Mouse (Mus musculus): ENCODE measurements around the gene Egfl7. TPM values are rescaled to one million over a fixed set of nuclear protein-coding genes. Genes with fewer than 3 reads are reported as not detected.

The Egfl7 gene
- total RNA-seq, 2 experiments from 2014 or later, result 42.3 to 67.2 TPM

DNA sequence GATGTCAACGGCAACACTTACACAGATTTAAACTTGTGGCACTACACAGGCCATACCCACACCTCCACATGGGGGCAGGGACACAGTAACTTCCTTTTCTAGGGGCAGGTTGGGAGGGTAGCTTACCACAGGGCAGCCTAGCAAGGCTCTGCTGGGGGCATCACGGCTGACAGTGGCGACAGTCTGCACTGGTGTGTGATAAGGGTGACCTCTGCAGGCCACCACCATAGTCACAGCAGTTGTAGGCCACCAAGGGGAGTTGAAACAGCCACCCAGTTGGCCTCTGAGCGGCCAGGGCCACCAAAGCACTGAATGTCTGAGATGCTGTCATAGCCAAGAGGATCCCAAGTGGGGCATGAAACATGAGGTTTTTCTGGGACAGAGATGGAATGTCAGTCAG lies 13.6 kb upstream of the Egfl7 start:
- DNase-seq, result peak; percentile 57

DNA sequence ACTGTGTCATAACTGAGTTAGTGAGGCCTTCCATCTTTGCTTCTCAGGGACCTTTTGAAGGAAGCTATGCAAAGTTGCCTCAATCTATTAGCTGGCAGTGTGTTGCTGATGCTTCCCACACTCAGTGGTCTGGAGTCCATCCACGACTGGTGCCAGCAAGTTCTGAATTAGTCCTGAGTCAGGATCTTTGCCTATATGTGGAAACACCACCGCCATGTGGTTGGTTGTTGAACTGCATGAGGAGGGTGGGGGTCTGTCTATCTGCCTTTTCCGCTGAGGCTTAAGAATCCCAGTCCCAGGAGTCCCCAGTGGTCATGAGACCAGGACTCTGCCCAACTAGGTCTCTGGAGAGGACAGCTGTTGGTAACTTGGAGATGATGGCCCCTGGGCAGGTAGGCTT lies 9.8 kb upstream of the Egfl7 start:
- no peak for DNase-seq

DNA sequence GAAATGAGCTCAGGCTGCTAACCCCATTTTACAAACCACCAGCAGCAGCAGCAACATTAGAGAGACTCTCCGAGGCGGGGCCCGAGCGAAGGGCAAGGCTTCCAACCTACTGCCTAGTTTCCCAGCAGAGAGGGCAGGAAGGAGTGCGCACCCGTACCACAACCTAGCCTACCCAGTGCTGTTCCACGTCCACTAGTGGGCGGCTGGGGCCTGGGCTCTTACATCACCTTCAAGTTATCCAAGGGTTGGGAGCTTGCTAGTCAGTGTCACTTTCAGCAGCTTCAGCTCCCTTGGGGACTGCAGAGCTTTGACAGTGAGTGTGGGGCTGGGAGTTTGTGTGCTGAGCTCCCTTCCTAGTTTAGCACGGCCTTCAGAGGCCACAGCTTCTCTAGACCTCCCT lies 8.4 kb upstream of the Egfl7 start:
- no peak for DNase-seq

DNA sequence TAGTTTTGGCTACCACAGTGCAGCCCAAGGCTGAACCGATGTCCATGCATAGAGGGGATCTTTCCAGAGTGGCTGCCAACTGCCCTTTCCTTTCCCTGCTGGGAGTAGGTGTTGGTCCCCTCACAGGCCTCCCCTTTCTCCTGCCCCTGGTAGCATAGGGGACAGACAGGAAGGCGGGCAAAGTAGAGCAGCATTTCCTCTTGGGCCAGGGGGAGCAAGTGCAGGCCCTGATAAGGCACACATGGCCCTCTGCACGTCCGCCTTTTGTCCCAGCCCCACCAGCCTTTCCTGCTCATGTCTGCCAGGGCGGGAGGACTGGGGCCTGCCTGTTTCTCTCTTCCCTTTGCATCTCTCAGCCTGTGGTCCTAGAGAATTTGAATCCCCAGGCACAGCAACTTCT lies 8.0 kb upstream of the Egfl7 start:
- DNase-seq, result peak; percentile 66

DNA sequence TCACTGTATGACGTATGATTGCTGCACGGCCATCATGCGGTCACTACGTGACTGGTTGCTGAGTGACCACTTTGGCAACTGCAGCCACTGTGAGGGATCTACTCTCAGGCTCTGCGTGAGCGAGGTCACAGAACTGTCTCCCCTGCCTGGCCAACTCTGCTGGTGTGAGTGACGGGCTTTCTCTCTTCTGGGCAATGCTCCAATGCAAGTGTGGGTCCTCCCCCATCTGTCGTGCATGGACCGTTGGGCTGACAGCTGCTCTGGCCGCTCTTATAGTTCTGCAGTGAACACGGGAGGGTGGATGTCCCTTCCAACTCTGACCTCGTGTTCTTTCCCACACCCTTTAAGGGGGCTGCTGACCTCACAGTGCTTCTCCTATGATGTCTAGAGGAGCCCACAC lies 6.4 kb upstream of the Egfl7 start:
- DNase-seq, result peak; percentile 54

DNA sequence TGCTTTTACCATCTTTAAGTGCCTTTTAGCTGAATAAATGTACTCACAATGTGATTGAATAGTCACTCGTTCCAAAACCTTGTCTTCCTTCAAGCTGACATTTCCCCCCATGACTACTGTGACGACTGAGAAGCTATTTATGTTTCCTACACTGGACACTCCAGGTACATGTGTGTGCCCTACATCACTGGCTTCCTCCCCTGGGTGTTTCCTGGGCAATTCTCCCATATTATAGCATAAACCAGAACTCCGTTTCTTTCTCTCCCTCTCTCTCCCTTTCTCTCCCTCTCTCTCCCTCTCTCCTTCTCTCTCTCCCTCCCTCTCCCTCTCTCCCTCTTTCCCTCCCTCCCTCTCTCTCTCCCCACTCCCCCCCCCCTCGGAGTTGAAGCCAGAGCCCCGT lies 6.0 kb upstream of the Egfl7 start:
- DNase-seq, result no peak

DNA sequence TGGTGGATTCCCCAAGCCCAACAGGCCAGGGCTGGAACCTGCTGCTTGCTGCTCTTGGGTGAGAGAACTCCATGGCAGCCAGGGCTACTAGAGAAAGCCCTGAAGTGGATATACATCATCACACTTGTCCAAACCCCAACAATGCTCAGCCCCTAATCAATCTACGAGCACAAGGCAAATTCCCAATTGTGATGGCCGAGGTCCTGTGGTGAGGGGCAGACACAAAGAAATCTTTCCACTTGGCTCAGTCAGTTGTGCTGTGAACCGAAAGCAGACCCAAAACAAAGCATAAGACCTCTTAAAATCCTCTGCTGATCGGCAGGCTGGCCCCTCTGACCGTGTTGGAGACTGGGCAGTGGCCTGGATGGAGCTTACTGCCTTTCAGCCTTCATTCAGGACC lies 5.0 kb upstream of the Egfl7 start:
- DNase-seq, result no peak

DNA sequence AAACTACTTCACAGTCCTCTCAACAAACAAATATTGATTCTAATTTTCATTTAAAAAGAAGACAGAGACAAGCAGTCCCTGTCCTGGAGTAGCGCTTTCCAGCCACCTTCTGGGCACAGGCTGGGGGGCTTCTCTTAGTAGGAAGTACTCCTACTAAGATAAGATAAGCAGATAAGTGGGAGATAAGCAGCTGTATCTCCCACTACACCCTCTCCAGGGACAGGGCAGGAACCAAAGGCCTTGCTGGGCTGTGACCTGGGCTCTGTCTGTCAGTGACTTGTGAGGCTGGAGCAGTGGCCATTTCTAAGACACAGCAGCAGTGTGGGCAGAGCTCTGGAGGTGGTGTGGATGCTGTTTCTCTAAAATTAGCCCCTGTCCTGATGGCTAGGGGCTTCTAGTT lies 4.4 kb upstream of the Egfl7 start:
- no peak for DNase-seq

DNA sequence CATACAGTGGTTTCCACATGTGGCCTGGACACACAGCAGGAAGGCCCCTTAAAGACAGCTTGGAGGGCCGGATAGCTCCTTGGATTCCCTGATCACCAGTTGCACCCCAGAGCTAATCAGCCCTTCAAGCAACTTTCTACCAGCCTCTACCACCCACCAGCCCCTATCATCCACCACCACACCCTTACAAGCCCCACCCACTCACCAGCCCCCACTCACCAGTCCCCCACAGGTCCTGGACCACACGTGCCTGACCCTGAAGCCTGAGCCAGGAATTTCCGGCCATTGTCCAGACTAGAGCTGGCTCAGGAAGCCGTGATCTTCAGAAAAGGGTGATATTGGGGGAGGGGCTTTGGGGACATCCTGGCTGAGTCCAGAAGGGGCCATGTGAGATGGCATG lies 3.9 kb upstream of the Egfl7 start:
- peak; percentile 49 for DNase-seq

DNA sequence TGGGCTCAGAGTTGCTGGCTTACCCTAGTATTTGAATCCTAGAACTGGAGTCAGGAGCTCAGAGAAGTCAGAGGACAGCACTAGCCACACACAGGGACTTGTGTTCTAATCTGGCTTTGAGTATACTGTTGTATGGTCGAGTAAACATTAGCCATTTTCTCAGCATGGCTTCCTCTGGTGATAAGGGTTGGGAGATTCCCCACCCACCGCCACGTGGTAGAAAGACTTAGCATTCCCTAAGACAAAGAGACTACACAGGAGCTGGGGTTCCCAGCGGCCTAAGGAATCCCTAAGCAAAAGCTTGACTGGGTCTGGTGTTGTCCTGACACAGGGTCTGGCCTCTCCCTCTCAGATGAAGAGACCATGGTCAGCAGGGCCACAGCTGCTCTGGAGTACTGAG lies 3.4 kb upstream of the Egfl7 start:
- DNase-seq, result no peak

DNA sequence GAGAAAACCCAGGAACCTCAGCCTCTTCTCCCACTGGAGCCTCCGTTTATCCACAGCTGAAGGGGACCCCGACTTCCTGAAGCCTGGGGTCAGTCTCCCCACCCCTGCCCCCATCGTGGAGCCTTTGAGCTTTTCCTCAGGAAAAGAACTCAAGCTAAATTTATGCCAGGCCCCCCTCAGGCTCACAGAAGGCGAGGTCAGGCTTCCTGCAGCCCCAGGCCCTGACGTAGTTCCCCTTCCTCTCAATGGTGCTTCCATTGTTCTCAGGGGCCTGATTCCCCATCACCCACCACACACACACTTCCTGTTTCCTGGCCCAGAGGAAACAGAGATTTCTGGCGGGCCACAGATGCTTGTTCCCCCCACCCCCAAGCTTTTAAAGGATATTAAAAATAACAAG lies 1.4 kb upstream of the Egfl7 start:
- peak; percentile 64 for DNase-seq

DNA sequence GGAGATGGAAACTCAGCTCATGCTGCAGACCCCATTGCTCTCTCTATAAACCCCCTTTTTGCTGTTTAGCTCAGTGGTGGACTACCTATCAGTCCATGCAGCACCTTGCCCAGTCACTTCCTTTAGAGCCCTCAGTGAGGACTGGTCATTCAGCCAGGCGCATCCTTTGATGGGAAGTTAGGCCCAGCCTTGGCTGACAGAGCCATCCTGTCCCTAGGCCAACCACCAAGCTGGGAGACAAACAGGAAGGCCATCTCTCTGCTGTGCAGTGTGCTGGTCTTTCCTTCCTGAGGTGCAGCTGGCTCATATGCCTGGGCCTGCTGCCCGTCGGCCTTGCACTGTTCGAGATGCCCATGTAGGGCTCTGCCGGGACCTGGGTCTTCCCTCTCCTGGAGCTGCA lies 937 bp downstream of the Egfl7 start:
- no peak for DNase-seq

DNA sequence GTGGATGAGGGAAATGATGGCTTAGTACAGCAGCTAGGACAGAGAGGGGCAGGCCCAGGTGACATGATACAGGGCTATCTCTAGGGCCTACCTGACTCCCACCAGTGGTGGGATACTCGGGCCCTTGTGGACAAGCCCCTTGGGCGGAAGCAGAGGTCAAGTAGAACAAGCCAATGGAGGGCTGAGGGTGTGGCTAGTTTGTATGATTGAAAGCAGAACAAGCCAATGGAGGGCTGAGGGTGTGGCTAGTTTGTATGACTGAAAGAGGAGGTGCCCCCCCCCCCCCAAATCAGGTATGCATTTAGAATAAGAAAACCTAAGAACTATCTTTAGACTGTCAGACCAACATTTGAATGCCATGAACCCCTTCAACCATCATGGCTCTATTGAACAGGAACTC lies 2.4 kb downstream of the Egfl7 start:
- no peak for DNase-seq

DNA sequence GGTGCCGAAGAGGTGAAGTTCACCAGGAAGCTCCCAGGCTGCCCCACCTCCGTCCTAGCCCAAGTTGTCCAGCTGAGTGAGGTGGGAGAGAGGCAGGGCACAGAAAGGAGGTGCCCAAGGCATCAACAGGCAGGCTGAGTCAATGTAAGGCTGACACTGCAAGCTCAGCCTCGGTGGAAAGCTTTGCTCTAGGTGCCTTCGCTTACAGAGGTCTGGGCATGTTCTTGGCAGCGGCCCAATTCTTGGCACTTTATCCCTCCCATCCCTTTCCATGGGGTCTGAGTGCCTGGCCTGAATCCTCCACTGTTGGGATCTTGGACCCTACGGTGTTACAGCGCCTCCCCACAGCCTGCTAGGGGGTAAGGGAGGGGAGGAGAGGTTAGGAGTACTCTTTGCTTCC lies 2.9 kb downstream of the Egfl7 start:
- DNase-seq, result no peak

DNA sequence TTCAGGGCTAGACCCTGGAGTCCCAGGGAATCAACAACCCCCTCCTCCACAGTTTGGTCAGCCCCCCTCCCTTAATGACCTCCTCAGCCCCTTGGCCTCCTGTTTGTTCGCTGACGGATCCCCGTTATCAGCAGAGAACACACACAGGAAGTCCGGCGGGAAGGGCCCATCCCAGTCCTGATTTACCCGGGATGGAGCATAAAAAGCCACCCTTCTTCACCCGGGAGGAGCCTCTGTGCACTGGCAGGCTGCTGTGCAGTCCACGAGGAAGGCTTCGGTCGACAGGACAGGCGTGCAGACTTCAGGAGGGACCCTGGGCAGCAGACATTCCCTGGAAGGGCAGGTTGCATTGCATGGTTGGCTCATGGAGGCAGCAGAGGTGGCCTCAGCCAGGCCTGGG lies 3.8 kb downstream of the Egfl7 start:
- DNase-seq, result peak; percentile 68

DNA sequence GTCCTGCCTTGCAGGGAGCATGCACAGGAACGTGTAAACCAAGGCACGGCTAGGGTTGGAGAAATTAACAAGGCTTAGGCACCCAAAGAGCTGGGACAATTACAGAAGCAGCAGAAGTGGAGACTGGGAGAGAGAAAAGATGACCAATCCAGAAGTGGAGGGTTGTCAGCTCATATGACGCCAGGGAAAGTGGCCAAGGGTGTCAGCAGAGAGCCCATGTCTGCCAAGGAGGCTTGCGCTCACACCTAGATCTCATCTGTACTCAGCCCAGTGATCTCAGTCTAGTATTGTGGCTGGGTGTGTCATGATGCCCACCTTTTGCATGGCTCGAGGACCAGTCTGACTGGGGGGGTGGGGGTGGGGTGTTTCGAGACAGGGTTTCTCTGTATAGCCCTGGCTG lies 5.9 kb downstream of the Egfl7 start:
- DNase-seq, result peak; percentile 56

DNA sequence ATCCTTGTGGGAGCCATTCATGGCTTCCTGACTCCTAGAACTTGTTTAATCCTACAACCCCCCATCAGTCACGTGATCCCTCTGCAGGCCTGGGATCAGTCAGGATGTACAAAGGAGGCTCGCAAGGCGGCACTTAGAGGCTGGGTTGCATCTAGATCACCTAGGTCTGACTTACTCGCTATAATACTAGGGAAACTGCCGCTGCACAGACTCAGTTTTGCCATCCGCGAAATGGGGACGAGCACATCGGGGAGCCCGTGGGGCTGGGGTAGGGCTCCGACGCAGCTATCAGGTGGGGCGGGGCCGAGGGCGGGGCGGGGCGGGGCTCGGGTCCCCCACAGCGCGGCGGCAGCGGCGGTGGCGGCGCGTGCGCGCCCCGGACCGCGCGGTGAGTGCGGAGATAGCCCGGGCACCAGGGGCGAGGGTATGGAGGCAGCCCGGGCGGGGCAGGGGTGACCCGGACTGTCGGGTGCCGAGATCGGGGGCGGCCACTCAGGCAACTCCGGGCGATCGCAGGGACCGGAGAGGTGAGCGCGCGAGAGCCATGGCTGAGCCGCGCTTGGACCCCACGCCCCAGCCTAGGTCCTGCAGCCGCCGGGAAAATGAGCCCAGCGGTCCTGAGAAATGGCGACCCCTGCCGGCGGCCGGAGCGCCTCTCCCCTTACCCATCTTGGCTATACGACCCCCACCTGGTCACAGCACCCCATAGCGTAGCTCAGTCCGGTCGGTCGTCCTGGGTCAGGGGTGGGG lies 6.7 kb downstream of the Egfl7 start, which contains the start of gene Gm20532:
TSS of gene Gm20532 (plus strand) at position 346 of the 750 bp plus-strand sequence.
- peak; percentile 55 for DNase-seq

DNA sequence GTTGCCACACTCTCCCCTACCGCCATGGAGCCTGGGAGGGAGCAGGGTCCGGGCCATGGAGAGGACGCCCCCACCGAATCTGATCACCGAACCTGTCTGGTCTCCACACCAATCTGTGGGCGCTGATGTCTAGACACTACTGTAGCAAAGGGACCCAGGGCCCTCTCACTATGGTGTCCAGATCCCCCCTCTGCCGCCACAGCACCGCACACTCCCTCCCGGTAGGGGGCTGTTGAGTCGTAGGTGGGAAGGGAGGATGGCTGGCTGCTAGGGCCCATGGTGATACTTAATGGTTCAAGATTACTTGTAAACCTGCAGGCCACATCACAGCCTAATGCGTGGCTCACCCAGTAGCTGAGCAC lies 7.2 kb downstream of the Egfl7 start:
- DNase-seq, result no peak

DNA sequence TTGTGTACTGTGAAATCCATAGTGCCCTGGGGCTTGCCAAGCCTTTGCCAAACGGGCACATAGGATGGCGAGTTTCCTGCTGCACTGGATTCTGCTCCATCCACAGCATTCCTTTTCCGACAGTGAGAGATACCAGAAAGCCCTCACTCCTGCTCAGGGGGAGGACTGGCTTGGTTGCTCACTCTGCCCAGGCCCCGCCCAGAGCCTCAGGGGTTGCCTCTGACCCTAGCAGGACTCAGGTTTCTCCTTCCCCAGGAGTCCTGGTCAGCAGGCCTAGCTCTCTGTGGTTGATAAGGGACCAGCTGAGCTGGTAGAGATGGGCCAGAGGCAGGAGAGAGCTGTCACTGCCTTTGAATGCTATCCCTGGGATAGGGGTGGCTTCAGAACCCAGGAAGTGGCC lies 8.8 kb downstream of the Egfl7 start:
- DNase-seq, result no peak

DNA sequence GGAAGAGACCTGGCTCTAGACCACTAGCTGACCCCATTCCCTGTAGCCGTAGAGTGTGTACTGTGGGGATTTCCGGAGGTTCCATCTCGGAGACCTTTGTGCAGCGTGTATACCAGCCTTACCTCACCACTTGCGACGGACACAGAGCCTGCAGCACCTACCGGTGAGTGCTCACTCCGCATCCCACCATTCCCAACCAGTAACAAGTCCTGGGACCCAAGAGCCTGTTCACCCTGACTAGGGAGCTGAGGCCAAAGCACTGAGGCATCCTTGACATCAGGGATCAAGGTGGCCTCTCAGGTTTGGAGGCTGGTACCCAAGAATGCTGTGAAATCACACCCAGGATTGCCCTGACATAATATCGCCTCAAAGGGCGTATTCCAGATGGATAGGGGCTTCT lies 9.5 kb downstream of the Egfl7 start:
- DNase-seq, result no peak

DNA sequence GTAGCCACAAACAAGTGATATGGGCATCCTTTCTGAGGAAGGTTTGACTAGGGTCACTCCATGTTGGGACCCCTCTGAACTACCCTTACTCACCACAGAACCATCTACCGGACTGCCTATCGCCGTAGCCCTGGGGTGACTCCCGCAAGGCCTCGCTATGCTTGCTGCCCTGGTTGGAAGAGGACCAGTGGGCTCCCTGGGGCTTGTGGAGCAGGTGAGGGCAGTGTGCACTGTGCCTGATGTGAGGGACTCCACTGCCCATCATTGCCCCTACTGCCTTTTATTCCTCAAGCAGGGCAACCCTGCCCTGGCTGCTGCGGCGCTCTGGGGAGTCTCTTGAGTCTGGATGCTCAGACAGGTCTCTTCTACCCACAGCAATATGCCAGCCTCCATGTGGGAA lies 10.5 kb downstream of the Egfl7 start:
- no peak for DNase-seq

DNA sequence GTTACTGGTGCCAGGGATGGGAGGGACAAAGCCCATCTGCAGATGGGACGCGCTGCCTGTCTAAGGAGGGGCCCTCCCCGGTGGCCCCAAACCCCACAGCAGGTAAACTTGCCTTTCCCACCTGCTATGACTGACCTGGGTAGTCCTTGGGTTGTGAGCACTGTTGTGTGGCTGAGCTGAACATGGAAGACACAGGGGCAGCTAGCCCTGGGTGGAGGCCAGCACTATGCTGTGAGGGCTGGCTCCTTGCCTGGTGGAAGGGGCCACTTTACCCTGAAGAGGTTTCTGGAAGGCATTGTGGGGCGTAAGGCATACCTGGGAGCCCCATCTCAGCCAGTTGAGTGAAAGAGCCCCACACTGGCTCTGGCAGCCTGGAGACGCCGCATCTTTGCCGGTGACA lies 11.1 kb downstream of the Egfl7 start:
- no peak for DNase-seq

DNA sequence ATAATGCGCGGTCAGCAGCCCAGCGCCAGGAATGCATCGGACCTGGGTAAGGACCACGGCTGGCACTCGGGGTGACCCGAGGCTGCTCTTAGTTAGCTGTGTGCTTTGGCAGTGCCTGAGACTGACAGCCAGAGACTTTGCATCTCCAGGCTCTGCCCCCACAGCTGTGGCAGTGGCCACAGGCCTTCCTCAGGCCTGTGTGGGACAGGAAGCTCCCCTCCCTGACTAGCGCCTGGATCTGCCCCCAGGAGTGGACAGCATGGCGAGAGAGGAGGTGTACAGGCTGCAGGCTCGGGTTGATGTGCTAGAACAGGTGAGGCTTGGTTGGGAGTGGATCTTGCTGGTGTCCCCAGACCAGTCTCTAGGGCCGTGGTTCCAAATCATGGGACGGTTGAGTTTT lies 11.6 kb downstream of the Egfl7 start:
- DNase-seq, result no peak

DNA sequence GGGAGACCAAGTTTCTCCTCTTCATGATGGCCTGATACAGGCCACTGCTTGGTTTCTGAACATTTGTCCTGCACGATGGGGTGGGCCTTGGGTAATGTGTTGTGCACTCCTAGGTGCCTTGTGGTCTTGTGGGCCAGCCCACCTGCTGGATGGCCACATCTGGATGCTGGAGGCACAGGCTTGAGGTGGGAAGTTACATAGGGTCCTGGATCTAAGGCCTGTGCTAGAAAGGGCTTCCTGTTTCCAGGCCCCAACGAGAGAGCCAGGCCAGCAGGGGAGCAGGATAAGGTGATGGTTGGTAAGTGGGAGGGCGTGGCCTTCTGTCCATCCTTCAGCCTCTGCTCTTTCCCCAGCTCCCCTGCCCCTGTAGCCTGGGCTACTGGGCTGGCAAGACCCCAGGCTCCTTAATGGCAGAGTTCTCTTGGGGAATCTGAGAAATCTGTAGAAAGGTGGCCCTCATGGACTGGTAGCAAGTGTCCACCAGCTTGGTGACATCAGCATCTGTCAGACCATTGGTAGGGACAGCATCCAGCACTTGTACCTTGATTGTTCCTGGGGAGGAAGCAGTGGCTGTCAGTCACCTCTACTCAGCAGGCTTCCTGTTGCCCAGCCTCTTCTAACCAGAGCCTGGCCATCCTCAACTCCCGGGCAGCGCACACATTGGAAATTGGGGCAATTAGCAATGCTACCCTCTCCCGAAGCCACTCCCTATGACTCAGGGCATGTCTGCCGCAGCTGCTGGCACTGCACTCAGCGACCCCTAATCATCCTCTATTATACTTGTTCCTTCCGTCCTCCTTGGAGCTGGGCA lies 13.6 kb downstream of the Egfl7 start:
- DNase-seq, result no peak
